Mouse (Mus musculus) MEL (cell line): ENCODE measurements around the gene Alx1. TPM values are rescaled to one million over a fixed set of nuclear protein-coding genes. Genes with fewer than 3 reads are reported as not detected.

Experiments used
- DNase-seq: peaks from one replicate; pipeline ENCODE4 v3.0.0; 2011; ENCODE audit warnings: low read depth, low spot score
- H3K27ac ChIP-seq: 2 replicates; pipeline ENCODE4 v1.5.1; 2012; ENCODE audit warnings: low read depth, mild to moderate bottlenecking, control low read depth, low read length, moderate library complexity; ENCODE audit not compliant: control insufficient read depth
- H3K27me3 ChIP-seq, 2 experiments: fragments of 150-350 bp in 1 of 2; sonication (generic) in 1 of 2; 2 replicates each; pipeline ENCODE4 v1.6.1; 2012; ENCODE audit warnings: low read length in 2 of 2, mild to moderate bottlenecking in 2 of 2, improper control_type of control experiment in 1 of 2, moderate library complexity in 1 of 2; ENCODE audit not compliant: insufficient read depth in 2 of 2, control insufficient read depth in 1 of 2
- H3K36me3 ChIP-seq, 2 experiments: 2 replicates each; pipeline ENCODE4 v1.6.1; 2012 to 2014; ENCODE audit warnings: low read length in 2 of 2, improper control_type of control experiment in 1 of 2, inconsistent platforms in 1 of 2, mild to moderate bottlenecking in 1 of 2; ENCODE audit not compliant: insufficient read depth in 2 of 2, control insufficient read depth in 1 of 2
- H3K4me1 ChIP-seq, 2 experiments: fragments of 150-350 bp in 1 of 2; sonication (generic) in 1 of 2; 2 replicates each; pipeline ENCODE4 v1.6.1; 2012; ENCODE audit warnings: low read length in 2 of 2, improper control_type of control experiment in 1 of 2, mild to moderate bottlenecking in 1 of 2; ENCODE audit not compliant: insufficient read depth in 2 of 2, control insufficient read depth in 1 of 2
- H3K4me3 ChIP-seq, 2 experiments: fragments of 150-350 bp in 1 of 2; sonication (generic) in 1 of 2; 2 replicates each; pipeline ENCODE4 v1.5.1; 2012; ENCODE audit warnings: low read depth in 2 of 2, low read length in 2 of 2, mild to moderate bottlenecking in 2 of 2, moderate library complexity in 2 of 2, control low read depth in 1 of 2, improper control_type of control experiment in 1 of 2; ENCODE audit not compliant: control insufficient read depth in 1 of 2, insufficient read depth in 1 of 2
- H3K79me2 ChIP-seq: 2 replicates; pipeline ENCODE4 v1.6.1; 2012; ENCODE audit warnings: mild to moderate bottlenecking, low read length, moderate library complexity; ENCODE audit not compliant: control insufficient read depth, poor library complexity, insufficient read depth
- H3K9ac ChIP-seq: 2 replicates; pipeline ENCODE4 v1.6.1; 2012; ENCODE audit warnings: low read depth, mild to moderate bottlenecking, control low read depth, low read length, moderate library complexity; ENCODE audit not compliant: control insufficient read depth, poor library complexity, severe bottlenecking
- H3K9me3 ChIP-seq: fragments of 150-350 bp; sonication (generic); replicated peaks from 2 replicates; pipeline ENCODE4 v1.6.1; 2012; ENCODE audit warnings: mild to moderate bottlenecking, low read length, improper control_type of control experiment, moderate library complexity; ENCODE audit not compliant: insufficient read depth
- BHLHE40 ChIP-seq: IDR thresholded peaks from 2 replicates; pipeline ENCODE4 v1.6.1; 2012; ENCODE audit warnings: low read depth, mild to moderate bottlenecking, inconsistent platforms, low read length, improper control_type of control experiment, borderline replicate concordance
- CHD2 ChIP-seq: IDR thresholded peaks from 2 replicates; pipeline ENCODE4 v1.6.1; 2011; ENCODE audit warnings: low read length, improper control_type of control experiment
- E2F4 ChIP-seq: IDR thresholded peaks from 2 replicates; pipeline ENCODE4 v1.6.1; 2011; ENCODE audit warnings: low read depth, low read length, improper control_type of control experiment, borderline replicate concordance
- EP300 ChIP-seq, 2 experiments: IDR thresholded peaks; 2 replicates each; pipeline ENCODE4 v1.6.1; 2011; ENCODE audit warnings: improper control_type of control experiment in 2 of 2, low read length in 2 of 2, low read depth in 1 of 2, mild to moderate bottlenecking in 1 of 2
- GATA1 ChIP-seq: IDR thresholded peaks from 2 replicates; pipeline ENCODE4 v1.6.1; 2011; ENCODE audit warnings: low read depth, low read length, improper control_type of control experiment
- JUND ChIP-seq: IDR thresholded peaks from 2 replicates; pipeline ENCODE4 v1.6.1; 2011; ENCODE audit warnings: low read depth, mild to moderate bottlenecking, improper control_type of control experiment, low read length
- MAFK ChIP-seq: IDR thresholded peaks from 2 replicates; pipeline ENCODE4 v1.6.1; 2011; ENCODE audit warnings: low read depth, mild to moderate bottlenecking, low read length, improper control_type of control experiment, borderline replicate concordance
- MAX ChIP-seq: IDR thresholded peaks from 2 replicates; pipeline ENCODE4 v1.6.1; 2011; ENCODE audit warnings: low read length, improper control_type of control experiment
- MAZ ChIP-seq: IDR thresholded peaks from 2 replicates; pipeline ENCODE4 v1.6.1; 2012; ENCODE audit warnings: low read depth, mild to moderate bottlenecking, inconsistent platforms, low read length, improper control_type of control experiment
- MYB ChIP-seq: IDR thresholded peaks from 2 replicates; pipeline ENCODE4 v1.6.1; 2011; ENCODE audit warnings: mild to moderate bottlenecking, low read depth, low read length, improper control_type of control experiment
- POLR2A ChIP-seq, 2 experiments: IDR thresholded peaks; 2 replicates each; pipeline ENCODE4 v1.6.1; 2011 to 2012; ENCODE audit warnings: low read length in 2 of 2, mild to moderate bottlenecking in 2 of 2, control low read depth in 1 of 2, improper control_type of control experiment in 1 of 2, low read depth in 1 of 2, moderate library complexity in 1 of 2; ENCODE audit not compliant: control insufficient read depth in 1 of 2, insufficient read depth in 1 of 2, poor library complexity in 1 of 2
- RAD21 ChIP-seq: IDR thresholded peaks from 2 replicates; pipeline ENCODE4 v1.6.1; 2011; ENCODE audit warnings: mild to moderate bottlenecking, low read depth, low read length, improper control_type of control experiment
- SIN3A ChIP-seq: IDR thresholded peaks from 2 replicates; pipeline ENCODE4 v1.6.1; 2012; ENCODE audit warnings: low read length, improper control_type of control experiment, inconsistent platforms
- UBTF ChIP-seq: IDR thresholded peaks from 2 replicates; pipeline ENCODE4 v1.6.1; 2012; ENCODE audit warnings: low read depth, mild to moderate bottlenecking, inconsistent platforms, low read length, improper control_type of control experiment, moderate library complexity, borderline replicate concordance; ENCODE audit not compliant: insufficient read depth
- USF2 ChIP-seq, 2 experiments: IDR thresholded peaks; 2 replicates each; pipeline ENCODE4 v1.6.1; 2011 to 2012; ENCODE audit warnings: improper control_type of control experiment in 2 of 2, low read length in 2 of 2, borderline replicate concordance in 1 of 2, inconsistent platforms in 1 of 2, low read depth in 1 of 2, mild to moderate bottlenecking in 1 of 2; ENCODE audit not compliant: insufficient read depth in 1 of 2
- ZC3H11A ChIP-seq: IDR thresholded peaks from 2 replicates; pipeline ENCODE4 v1.6.1; 2012; ENCODE audit warnings: low read depth, mild to moderate bottlenecking, inconsistent platforms, low read length, improper control_type of control experiment
- polyA plus RNA-seq, 2 experiments: library from polyadenylated mRNA; stranded (reverse) in 1 of 2; unstranded in 1 of 2; fragments of >175 nt in 1 of 2; fragments of >200 nt in 1 of 2; gene quantifications; 2 replicates each; pipeline versions ENCODE4 v1.2.1 to v1.2.4; 2012; ENCODE audit warnings: low replicate concordance in 2 of 2, low read depth in 1 of 2; ENCODE audit not compliant: insufficient read length in 2 of 2, insufficient read depth in 1 of 2, missing spikeins in 1 of 2
- total RNA-seq: library from RNA; depleted of rRNA; stranded (reverse); fragments of 300-350 nt; gene quantifications from 2 replicates; pipeline ENCODE4 v1.2.3, GENCODE M21; 2012

The Alx1 gene
- total and polyA plus RNA-seq, 3 experiments, result not detected

DNA sequence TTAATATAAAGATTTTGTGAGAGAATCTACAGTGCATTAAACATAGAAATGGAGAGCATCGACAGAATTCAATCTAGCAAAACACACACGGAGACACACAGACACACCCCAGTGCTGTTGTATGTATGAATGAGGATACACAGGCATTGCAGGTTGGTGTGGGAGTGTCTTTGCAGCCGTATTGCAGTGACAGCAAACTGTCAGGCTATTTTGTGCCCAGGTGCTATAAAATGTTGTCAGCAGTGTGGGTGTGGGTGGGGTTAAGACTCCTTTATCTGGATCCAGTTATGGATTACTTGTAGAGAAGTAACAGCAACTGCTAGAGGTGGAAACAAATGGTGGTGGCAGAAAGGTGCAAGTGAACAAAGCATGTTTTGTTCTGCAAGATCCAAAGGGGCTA lies 16.6 kb upstream of the Alx1 start:
- TF ChIP-seq MAZ (no peak), GATA1 (no peak), MAX (no peak), JUND (no peak), BHLHE40 (no peak), CHD2 (no peak)
- Histone ChIP-seq H3K4me1 (no peaks in the 10 kb centered on the region), H3K79me2 (no peaks in the 10 kb centered on the region), H3K9ac (no peak overlapping the region), H3K27ac (no peak overlapping the region), H3K36me3 (no peaks in the 10 kb centered on the region), H3K4me3 (no peak overlapping the region), H3K27me3 (no peaks in the 10 kb centered on the region), H3K9me3 (no peaks in the 10 kb centered on the region)
- DNase-seq, result no peak

DNA sequence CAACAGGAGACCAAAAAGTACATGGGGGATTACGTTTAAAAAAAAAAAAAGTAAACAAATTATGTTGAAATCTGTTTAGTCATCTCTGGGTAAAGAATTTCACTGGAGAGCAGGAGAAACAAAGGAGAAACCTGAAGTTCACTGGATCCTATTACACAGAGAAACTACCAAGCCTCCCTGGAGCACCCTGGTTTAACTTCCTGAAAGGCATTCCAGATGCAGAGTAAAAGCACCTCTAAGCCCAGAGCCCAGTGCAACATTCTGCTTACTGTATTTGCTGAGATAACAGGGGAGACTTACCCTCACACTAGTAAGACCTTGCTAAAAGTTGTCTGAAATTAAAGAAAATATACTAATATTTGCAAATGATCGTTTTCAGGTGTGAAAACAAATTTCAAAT lies 15.0 kb upstream of the Alx1 start:
- no peak overlapping the region for H3K27ac ChIP-seq
- no peaks in the 10 kb centered on the region for H3K4me1 ChIP-seq
- no peaks in the 10 kb centered on the region for H3K27me3 ChIP-seq
- no peak overlapping the region for H3K9ac ChIP-seq
- no peaks in the 10 kb centered on the region for H3K36me3 ChIP-seq
- no peak overlapping the region for H3K4me3 ChIP-seq
- no peak for DNase-seq
- no peaks in the 10 kb centered on the region for H3K9me3 ChIP-seq
- no peaks in the 10 kb centered on the region for H3K79me2 ChIP-seq
- TF ChIP-seq POLR2A (IDR thresholded peaks at IDR 0.05; ENCODE audit: control insufficient read depth in 1 of 2, insufficient read depth in 1 of 2, low read depth in 1 of 2, low read length in 2 of 2, poor library complexity in 1 of 2) (no peak), BHLHE40 (no peak), SIN3A (no peak), RAD21 (no peak)
- TF ChIP-seq, all 39 proteins: peak for 0

DNA sequence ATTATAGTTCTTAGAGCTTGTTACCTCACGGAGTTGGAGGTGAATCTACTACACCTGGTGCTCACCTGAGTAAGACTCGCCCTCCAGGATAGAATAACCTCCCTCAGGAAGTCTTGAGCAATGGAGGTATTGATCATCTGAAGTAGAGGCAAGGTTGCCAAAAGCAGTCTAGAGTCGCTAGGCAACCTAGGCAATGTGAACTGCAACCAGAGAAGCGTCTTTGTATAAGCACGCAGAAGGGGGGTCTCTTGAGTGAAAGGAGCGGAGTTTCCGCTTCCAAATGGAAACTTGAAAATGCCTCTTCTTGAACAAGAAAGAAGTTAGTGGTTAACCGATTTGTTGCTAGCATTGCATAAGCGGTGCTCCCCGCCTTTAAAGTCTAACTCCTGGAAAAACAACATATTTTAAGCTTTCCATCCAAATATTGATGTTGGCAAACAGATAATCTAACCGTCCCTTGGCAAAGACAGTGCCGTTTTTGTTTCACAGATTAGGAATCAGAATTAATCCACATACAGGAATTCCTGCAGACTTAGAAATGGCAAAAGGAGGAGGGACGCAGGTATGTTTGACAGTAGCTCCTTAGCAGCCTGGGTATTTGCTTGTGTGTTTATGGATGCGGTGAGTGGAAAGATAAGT lies 5.1 kb upstream of the Alx1 start:
- H3K9ac ChIP-seq, result no peak overlapping the region
- H3K36me3 ChIP-seq, result no peaks in the 10 kb centered on the region
- DNase-seq, result no peak
- no peak overlapping the region for H3K4me3 ChIP-seq
- no peaks in the 10 kb centered on the region for H3K27me3 ChIP-seq
- no peaks in the 10 kb centered on the region for H3K79me2 ChIP-seq
- no peak overlapping the region for H3K27ac ChIP-seq
- H3K4me1 ChIP-seq, result no peaks in the 10 kb centered on the region
- TF ChIP-seq SIN3A, result no peak
- no peak for TF ChIP-seq MYB
- TF ChIP-seq UBTF, result no peak
- no peak for TF ChIP-seq EP300 (IDR thresholded peaks at IDR 0.05; ENCODE audit: low read depth in 1 of 2, low read length in 2 of 2)
- no peak for TF ChIP-seq BHLHE40
- no peak for TF ChIP-seq CHD2
- TF ChIP-seq ZC3H11A, result no peak
- no peak for TF ChIP-seq E2F4
- TF ChIP-seq MAFK, result no peak
- no peak for TF ChIP-seq MAX
- TF ChIP-seq MAZ, result no peak
- TF ChIP-seq USF2 (IDR thresholded peaks at IDR 0.05; ENCODE audit: borderline replicate concordance in 1 of 2, insufficient read depth in 1 of 2, low read depth in 1 of 2, low read length in 2 of 2), result no peak
- H3K9me3 ChIP-seq, result no peaks in the 10 kb centered on the region
